8 mouse cellular contexts compared by ENCODE assay signal in genomic region chr1:59534976-59535810, GRCm38 (mm10). TPM values are rescaled to one million over a fixed set of nuclear protein-coding genes. Genes with fewer than 3 reads are reported as not detected.
DNase-seq lines count a peak whose midpoint lies in the region; ATAC-seq and TF ChIP-seq lines count a peak whose summit lies in the region.

No protein-coding gene starts in this region.

- no peaks in the 10 kb centered on the region for H3K36me3 ChIP-seq in forebrain, embryonic 12.5 days (replicated peaks)
- H3K36me3 ChIP-seq in midbrain, embryonic 15.5 days (replicated peaks), result no peaks in the 10 kb centered on the region
- H3K36me3 ChIP-seq in thymus, adult 2 months (ENCODE audit: control insufficient read depth, insufficient read depth, low read length), result no peaks in the 10 kb centered on the region
- no peaks in the 10 kb centered on the region for H3K36me3 ChIP-seq in liver, embryonic 11.5 days (ENCODE audit: control insufficient read depth, insufficient read depth, low read length)

- peaks cover 19% of the 10 kb centered on the region for H3K4me1 ChIP-seq in forebrain, embryonic 12.5 days
- H3K4me1 ChIP-seq in midbrain, embryonic 15.5 days, result peaks cover 11% of the 10 kb centered on the region
- H3K4me1 ChIP-seq in thymus, adult 2 months (replicated peaks; ENCODE audit: control insufficient read depth, insufficient read depth, low read length), result no peaks in the 10 kb centered on the region
- H3K4me1 ChIP-seq in liver, embryonic 11.5 days (replicated peaks; ENCODE audit: control insufficient read depth, insufficient read depth, low read length), result no peaks in the 10 kb centered on the region

- H3K9ac ChIP-seq in forebrain, embryonic 12.5 days, result no peak overlapping the region
- H3K9ac ChIP-seq in midbrain, embryonic 15.5 days, result no peak overlapping the region
- H3K9ac ChIP-seq in liver, embryonic 11.5 days (ENCODE audit: low read depth, low read length), result no peak overlapping the region

- no peak overlapping the region for H3K4me2 ChIP-seq in forebrain, embryonic 12.5 days
- no peak overlapping the region for H3K4me2 ChIP-seq in midbrain, embryonic 15.5 days
- no peak overlapping the region for H3K4me2 ChIP-seq in liver, embryonic 11.5 days

- peak overlapping the region; percentile 74 for H3K27ac ChIP-seq in forebrain, embryonic 12.5 days
- peak overlapping the region; percentile 67 for H3K27ac ChIP-seq in midbrain, embryonic 15.5 days
- no peak overlapping the region for H3K27ac ChIP-seq in thymus, adult 2 months (ENCODE audit: control insufficient read depth, insufficient read depth, low read length)
- H3K27ac ChIP-seq in liver, embryonic 11.5 days (ENCODE audit: low read depth, low read length), result no peak overlapping the region

- H3K4me3 ChIP-seq in forebrain, embryonic 12.5 days (replicated peaks), result no peak overlapping the region
- no peak overlapping the region for H3K4me3 ChIP-seq in midbrain, embryonic 15.5 days
- H3K4me3 ChIP-seq in thymus, adult 2 months (ENCODE audit: control insufficient read depth, insufficient read depth, low read length), result no peak overlapping the region
- H3K4me3 ChIP-seq in liver, embryonic 11.5 days (ENCODE audit: low read depth, low read length), result no peak overlapping the region

- 12% methylated on average over 5 of the region's 5 CpGs for WGBS in forebrain, embryonic 12.5 days
- 15% methylated on average over 5 of the region's 5 CpGs for WGBS in midbrain, embryonic 15.5 days
- WGBS in thymus, adult 2 months, result 87% methylated on average over 5 of the region's 5 CpGs
- 42% methylated on average over 5 of the region's 5 CpGs for WGBS in liver, embryonic 11.5 days

- ATAC-seq in forebrain, embryonic 12.5 days (ENCODE audit: low FRiP score), result peak; percentile 95
- ATAC-seq in midbrain, embryonic 15.5 days (replicated peaks), result peak; percentile 87
- ATAC-seq in megakaryocyte-erythroid progenitor cell, adult 5-6 weeks (replicated peaks; ENCODE audit: low FRiP score, low TSS enrichment, poor library complexity, severe bottlenecking), result no peak
- ATAC-seq in liver, embryonic 11.5 days (replicated peaks; ENCODE audit: low FRiP score), result no peak

- peak; percentile 27 for DNase-seq in cerebellum, adult 9-10 months
- peak; percentile 68 for DNase-seq in layer of hippocampus, adult 9-11 months
- DNase-seq in thymus, adult 2 months, result no peak
- DNase-seq in spleen, adult 12 weeks (ENCODE audit: low spot score), result no peak
- no peak for DNase-seq in liver, embryonic 11.5 days (ENCODE audit: low spot score)

- H3K27me3 ChIP-seq in forebrain, embryonic 12.5 days, result 0 out of 2 replicates have a peak, but pooled peaks cover 2% of the 10 kb centered on the region
- H3K27me3 ChIP-seq in midbrain, embryonic 15.5 days (replicated peaks), result no peaks in the 10 kb centered on the region
- H3K27me3 ChIP-seq in thymus, adult 2 months (ENCODE audit: control insufficient read depth, insufficient read depth, low read length), result no peaks in the 10 kb centered on the region
- H3K27me3 ChIP-seq in liver, embryonic 11.5 days (replicated peaks; ENCODE audit: control insufficient read depth, insufficient read depth, low read length), result no peaks in the 10 kb centered on the region; the same call in 1 of the 2 replicates

- TF ChIP-seq POLR2A in thymus, adult 2 months (IDR thresholded peaks at IDR 0.05; ENCODE audit: control insufficient read depth, extremely low read depth, insufficient read depth, low read length, poor library complexity), result no peak

- TF ChIP-seq CTCF in thymus, adult 2 months (IDR thresholded peaks at IDR 0.05; ENCODE audit: borderline replicate concordance, control insufficient read depth, extremely low read depth, insufficient read depth, low read length, poor library complexity), result no peak

- H3K9me3 ChIP-seq in forebrain, embryonic 12.5 days, result no peaks in the 10 kb centered on the region
- no peaks in the 10 kb centered on the region for H3K9me3 ChIP-seq in midbrain, embryonic 15.5 days
- H3K9me3 ChIP-seq in liver, embryonic 11.5 days (ENCODE audit: control insufficient read depth, low read length), result no peaks in the 10 kb centered on the region

RNA-seq across cellular contexts. Expression of gene Gm973, which starts 19.1 kb away (rescaled TPM):
- polyA plus RNA-seq in forebrain, embryonic 12.5 days (2016; fragmentation: Nextera tagmentation; extraction: Ambion mirVana), result 1.1 and 1.3 TPM in 2 replicates
- polyA plus RNA-seq in midbrain, embryonic 15.5 days (2015; fragmentation: Nextera tagmentation; extraction: Ambion mirVana), result 10.9 and 14.8 TPM in 2 replicates
- 3.1 and 14.2 TPM in 2 replicates for total RNA-seq in megakaryocyte-erythroid progenitor cell, adult 5-6 weeks (2014; fragmentation: Nextera tagmentation)
- 1.4 TPM in 1 of 2 replicates, not detected in the other for total RNA-seq in megakaryocyte-erythroid progenitor cell, adult 5-6 weeks (2017)
- polyA plus RNA-seq in thymus, adult 2 months (2012; rRNA removed), result 0.09 and 0.28 TPM in 2 replicates
- polyA plus RNA-seq in liver, embryonic 11.5 days (2014; fragmentation: Nextera tagmentation; extraction: Ambion mirVana), result 0.14 and 0.22 TPM in 2 replicates

RNA-seq across cellular contexts. Expression of gene Fzd7, which starts 53.0 kb away (rescaled TPM):
- 8.1 and 10.9 TPM in 2 replicates for polyA plus RNA-seq in forebrain, embryonic 12.5 days (2016; fragmentation: Nextera tagmentation; extraction: Ambion mirVana)
- 3.0 and 3.3 TPM in 2 replicates for polyA plus RNA-seq in midbrain, embryonic 15.5 days (2015; fragmentation: Nextera tagmentation; extraction: Ambion mirVana)
- 14.0 and 16.1 TPM in 2 replicates for total RNA-seq in megakaryocyte-erythroid progenitor cell, adult 5-6 weeks (2014; fragmentation: Nextera tagmentation)
- total RNA-seq in megakaryocyte-erythroid progenitor cell, adult 5-6 weeks (2017), result 15.4 and 18.0 TPM in 2 replicates
- polyA plus RNA-seq in thymus, adult 2 months (2012; rRNA removed), result 11.4 and 12.2 TPM in 2 replicates
- polyA plus RNA-seq in liver, embryonic 11.5 days (2014; fragmentation: Nextera tagmentation; extraction: Ambion mirVana), result 7.5 and 7.7 TPM in 2 replicates

Comparison
In these comparisons a context has a peak if more than half of its experiments do, and no peak if none do; other contexts are left out.
1. DNase-seq: peak in cerebellum, adult 9-10 months (single experiment) and layer of hippocampus, adult 9-11 months (single experiment); none in thymus, adult 2 months (single experiment), spleen, adult 12 weeks (single experiment) and liver, embryonic 11.5 days (single experiment).
2. ATAC-seq: peak in forebrain, embryonic 12.5 days (single experiment) and midbrain, embryonic 15.5 days (single experiment); none in megakaryocyte-erythroid progenitor cell, adult 5-6 weeks (single experiment) and liver, embryonic 11.5 days (single experiment).
3. H3K27ac ChIP-seq: peak in forebrain, embryonic 12.5 days (single experiment) and midbrain, embryonic 15.5 days (single experiment); none in thymus, adult 2 months (single experiment) and liver, embryonic 11.5 days (single experiment).